Mouse (Mus musculus) embryonic fibroblast, embryonic 13.5 days (primary cell): ENCODE results near the gene Kansl1.

Experiments used
- CTCF ChIP-seq: IDR thresholded peaks from 2 replicates; pipeline ENCODE4 v1.5.1; 2011; ENCODE audit warnings: mild to moderate bottlenecking, control low read depth, low read length, moderate library complexity, borderline replicate concordance; ENCODE audit not compliant: insufficient read depth
- POLR2A ChIP-seq: IDR thresholded peaks from 2 replicates; pipeline ENCODE4 v1.6.1; 2011; ENCODE audit warnings: low read depth, mild to moderate bottlenecking, control low read depth, low read length, moderate library complexity

DNA sequence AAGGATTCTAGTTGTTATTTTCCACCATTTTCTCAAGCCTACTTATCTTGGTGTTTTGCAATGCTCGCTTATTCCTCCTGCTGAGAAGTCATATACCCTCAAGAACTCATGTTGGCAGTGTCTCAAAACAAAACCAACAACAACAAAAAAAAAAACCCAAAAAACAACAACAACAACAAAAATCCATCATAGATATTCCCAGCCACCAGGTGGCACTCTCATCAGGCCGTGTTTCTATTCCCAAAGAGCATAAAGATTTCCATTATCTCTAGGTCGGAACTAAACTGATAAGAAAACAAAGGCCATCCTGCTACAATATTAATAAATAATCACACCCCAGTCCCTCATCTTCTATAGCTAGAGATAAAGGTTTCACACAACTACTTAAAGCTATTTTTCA, 121.7 kb downstream of the Kansl1 start:
- TF ChIP-seq CTCF: no peak
- TF ChIP-seq POLR2A: no peak
